Comparison of ENCODE assay signal across 19 mouse cellular contexts in genomic region chr7:115953046-115953445, GRCm38 (mm10).
DNase-seq lines count a peak whose midpoint lies in the region; ATAC-seq and TF ChIP-seq lines count a peak whose summit lies in the region.
"Had no signal": no experiment of that assay in that cellular context is flagged by ENCODE, and none has a peak within 500 bp of the region (broad histone marks: within the 10 kb centered on the region; RNA-seq: fewer than 3 reads in every experiment).

No protein-coding gene starts in this region.

- H3K36me3 ChIP-seq in heart, postnatal 0 days (replicated peaks; ENCODE audit: control insufficient read depth, insufficient read depth, low read length), result no peaks in the 10 kb centered on the region
- no peaks in the 10 kb centered on the region for H3K36me3 ChIP-seq in heart, embryonic 12.5 days
- no peaks in the 10 kb centered on the region for H3K36me3 ChIP-seq in midbrain, embryonic 11.5 days (ENCODE audit: control insufficient read depth, insufficient read depth, low read length)
- H3K36me3 ChIP-seq in midbrain, embryonic 10.5 days, result no peaks in the 10 kb centered on the region
- no peaks in the 10 kb centered on the region for H3K36me3 ChIP-seq in kidney, embryonic 16.5 days (ENCODE audit: insufficient read depth, low read length)
- H3K36me3 ChIP-seq: embryonic facial prominence, embryonic 12.5 days; forebrain, embryonic 15.5 days; heart, embryonic 10.5 days; hindbrain, embryonic 15.5 days had no signal

- H3K9me3 ChIP-seq in heart, postnatal 0 days (replicated peaks; ENCODE audit: control insufficient read depth, low read length), result no peaks in the 10 kb centered on the region
- no peaks in the 10 kb centered on the region for H3K9me3 ChIP-seq in heart, embryonic 12.5 days (replicated peaks)
- H3K9me3 ChIP-seq in midbrain, embryonic 11.5 days (ENCODE audit: control insufficient read depth, low read length), result no peaks in the 10 kb centered on the region
- H3K9me3 ChIP-seq in midbrain, embryonic 10.5 days (replicated peaks), result no peaks in the 10 kb centered on the region
- H3K9me3 ChIP-seq in kidney, embryonic 16.5 days (ENCODE audit: low read length), result no peaks in the 10 kb centered on the region
- H3K9me3 ChIP-seq: embryonic facial prominence, embryonic 12.5 days; forebrain, embryonic 15.5 days; heart, embryonic 10.5 days; hindbrain, embryonic 15.5 days had no signal

- H3K9ac ChIP-seq in heart, postnatal 0 days (replicated peaks; ENCODE audit: low read depth, low read length), result no peak overlapping the region
- H3K9ac ChIP-seq in heart, embryonic 12.5 days, result no peak overlapping the region
- no peak overlapping the region for H3K9ac ChIP-seq in midbrain, embryonic 11.5 days (ENCODE audit: low read length)
- H3K9ac ChIP-seq in kidney, embryonic 16.5 days (replicated peaks; ENCODE audit: low read length), result no peak overlapping the region
- H3K9ac ChIP-seq: embryonic facial prominence, embryonic 12.5 days; forebrain, embryonic 15.5 days; hindbrain, embryonic 15.5 days had no signal

- H3K4me1 ChIP-seq in heart, postnatal 0 days (ENCODE audit: control insufficient read depth, insufficient read depth), result peaks cover 24% of the 10 kb centered on the region; the same call in 1 of the 2 replicates
- H3K4me1 ChIP-seq in heart, embryonic 12.5 days (replicated peaks), result peaks cover 24% of the 10 kb centered on the region
- H3K4me1 ChIP-seq in midbrain, embryonic 11.5 days (ENCODE audit: control insufficient read depth, insufficient read depth, low read length), result no peaks in the 10 kb centered on the region
- H3K4me1 ChIP-seq in midbrain, embryonic 10.5 days, result no peaks in the 10 kb centered on the region
- no peaks in the 10 kb centered on the region for H3K4me1 ChIP-seq in kidney, embryonic 16.5 days (ENCODE audit: insufficient read depth, low read length)
- H3K4me1 ChIP-seq: embryonic facial prominence, embryonic 12.5 days; forebrain, embryonic 15.5 days; hindbrain, embryonic 15.5 days had no signal

- no peak for TF ChIP-seq CTCF in heart, postnatal 0 days (IDR thresholded peaks at IDR 0.05; ENCODE audit: low read depth)

- 73% methylated on average over 3 of the region's 3 CpGs for WGBS in heart, postnatal 0 days
- 85% methylated on average over 3 of the region's 3 CpGs for WGBS in heart, embryonic 12.5 days
- WGBS in midbrain, embryonic 11.5 days, result 87% methylated on average over 3 of the region's 3 CpGs
- 88% methylated on average over 3 of the region's 3 CpGs for WGBS in midbrain, embryonic 10.5 days
- WGBS in kidney, embryonic 16.5 days, result 81% methylated on average over 3 of the region's 3 CpGs

- no peaks in the 10 kb centered on the region for H3K27me3 ChIP-seq in heart, postnatal 0 days (ENCODE audit: control insufficient read depth, insufficient read depth, low read length)
- no peaks in the 10 kb centered on the region for H3K27me3 ChIP-seq in heart, embryonic 12.5 days (replicated peaks)
- H3K27me3 ChIP-seq in midbrain, embryonic 11.5 days (ENCODE audit: control insufficient read depth, insufficient read depth, low read length), result no peaks in the 10 kb centered on the region
- H3K27me3 ChIP-seq in midbrain, embryonic 10.5 days (ENCODE audit: low read depth, poor library complexity, severe bottlenecking), result no peaks in the 10 kb centered on the region
- no peaks in the 10 kb centered on the region for H3K27me3 ChIP-seq in kidney, embryonic 16.5 days (ENCODE audit: insufficient read depth, low read length)
- H3K27me3 ChIP-seq: CH12.LX; embryonic facial prominence, embryonic 12.5 days; forebrain, embryonic 15.5 days; hindbrain, embryonic 15.5 days; Patski had no signal

- peak; percentile 68 for DNase-seq in heart, adult 11 months
- DNase-seq in heart, adult 8-10 months (ENCODE audit: low spot score), result no peak
- DNase-seq in heart, postnatal 0 days (ENCODE audit: low spot score), result no peak
- peak; percentile 56 for DNase-seq in midbrain, embryonic 11.5 days (ENCODE audit: low spot score, missing footprints)
- no peak for DNase-seq in midbrain, embryonic 10.5 days (ENCODE audit: low spot score)
- DNase-seq: adrenal gland, postnatal 14 days; cerebellum, adult 11-12 months; cerebellum, adult 9-10 months; cerebellum, postnatal 25 days; gastrocnemius, postnatal 14 days had no signal

- H3K27ac ChIP-seq in heart, postnatal 0 days (ENCODE audit: low read depth), result peak overlapping the region; percentile 61
- H3K27ac ChIP-seq in heart, embryonic 12.5 days (ENCODE audit: poor library complexity, severe bottlenecking), result no peak overlapping the region
- H3K27ac ChIP-seq in midbrain, embryonic 11.5 days (ENCODE audit: low read depth, low read length), result no peak overlapping the region
- H3K27ac ChIP-seq in midbrain, embryonic 10.5 days (replicated peaks), result no peak overlapping the region
- H3K27ac ChIP-seq in kidney, embryonic 16.5 days (ENCODE audit: low read length), result no peak overlapping the region
- H3K27ac ChIP-seq: embryonic facial prominence, embryonic 12.5 days; forebrain, embryonic 15.5 days; heart, embryonic 10.5 days; hindbrain, embryonic 15.5 days had no signal

- peak overlapping the region; percentile 27 for H3K4me2 ChIP-seq in heart, postnatal 0 days (ENCODE audit: low read depth, low read length)
- no peak overlapping the region for H3K4me2 ChIP-seq in heart, embryonic 12.5 days
- no peak overlapping the region for H3K4me2 ChIP-seq in midbrain, embryonic 11.5 days
- H3K4me2 ChIP-seq in kidney, embryonic 16.5 days (replicated peaks; ENCODE audit: low read depth, low read length), result no peak overlapping the region
- H3K4me2 ChIP-seq: embryonic facial prominence, embryonic 12.5 days; forebrain, embryonic 15.5 days; hindbrain, embryonic 15.5 days had no signal

- no peak for ATAC-seq in heart, postnatal 0 days (ENCODE audit: insufficient read depth, low read depth)
- ATAC-seq in heart, embryonic 12.5 days (ENCODE audit: insufficient number of reproducible peaks, low FRiP score), result no peak
- no peak for ATAC-seq in midbrain, embryonic 11.5 days (ENCODE audit: low FRiP score)
- no peak for ATAC-seq in kidney, embryonic 16.5 days (ENCODE audit: low FRiP score, low TSS enrichment)
- ATAC-seq: activated CD4-positive, CD25-positive, alpha-beta regulatory T cell, adult 4 months; forebrain, embryonic 15.5 days; Patski had no signal

- H3K4me3 ChIP-seq in heart, postnatal 0 days (ENCODE audit: low read depth, low read length), result peak overlapping the region; percentile 13; the same call in 1 of the 2 replicates
- no peak overlapping the region for H3K4me3 ChIP-seq in heart, embryonic 12.5 days
- H3K4me3 ChIP-seq in midbrain, embryonic 11.5 days (ENCODE audit: low read depth, low read length), result no peak overlapping the region
- no peak overlapping the region for H3K4me3 ChIP-seq in midbrain, embryonic 10.5 days
- H3K4me3 ChIP-seq in kidney, embryonic 16.5 days (ENCODE audit: low read length), result no peak overlapping the region
- H3K4me3 ChIP-seq: embryonic facial prominence, embryonic 12.5 days; forebrain, embryonic 15.5 days; heart, embryonic 10.5 days; hindbrain, embryonic 15.5 days had no signal

- no peak for TF ChIP-seq EP300 in heart, postnatal 0 days (IDR thresholded peaks at IDR 0.05; ENCODE audit: low read depth)

Comparison
In these comparisons a context has a peak if more than half of its experiments do, and no peak if none do; other contexts are left out.
1. DNase-seq: peak in heart, adult 11 months (single experiment) and midbrain, embryonic 11.5 days (single experiment); none in heart, adult 8-10 months (single experiment), heart, postnatal 0 days (single experiment) and midbrain, embryonic 10.5 days (single experiment).